Mouse (Mus musculus): ENCODE results near the gene Smco4.

GRCm38 (mm10) chr9:15553322-15553721 lies 60.1 kb downstream of the Smco4 start:
- no peak for TF ChIP-seq CTCF (IDR thresholded peaks at IDR 0.05; ENCODE audit: low read depth, low read length)
- TF ChIP-seq GATA1 (IDR thresholded peaks at IDR 0.05; ENCODE audit: borderline replicate concordance, low read length), result no peak
- no peak for TF ChIP-seq TAL1 (conservative IDR thresholded peaks at IDR 0.05; ENCODE audit: low read depth, low read length)
- no peak for TF ChIP-seq POLR2AphosphoS5 (IDR thresholded peaks at IDR 0.05; ENCODE audit: insufficient replicate concordance, low read depth, low read length)
